Mouse (Mus musculus): ENCODE data around the gene Morc3.

Gene Morc3

DNA sequence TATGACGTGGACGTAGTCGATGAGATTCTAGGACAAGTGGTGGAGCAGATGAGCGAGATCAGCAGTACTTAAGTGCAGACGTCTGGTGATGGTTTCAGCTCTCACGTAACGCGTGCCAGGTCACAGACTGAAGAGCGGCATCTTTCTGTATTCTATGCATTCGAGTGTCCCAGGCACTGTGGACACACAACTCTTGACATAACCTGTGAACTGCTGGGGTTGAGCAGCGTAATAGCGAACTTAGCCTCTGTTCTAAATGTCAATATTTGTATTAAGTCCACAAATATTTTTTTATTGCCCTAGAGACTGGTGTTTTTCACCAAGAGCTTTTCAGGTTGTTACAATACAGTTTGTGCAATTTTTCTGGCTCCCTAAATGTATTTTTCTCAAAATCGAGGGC lies 42.9 kb downstream of the Morc3 start:
- no peak for ATAC-seq (ENCODE audit: insufficient number of reproducible peaks, low FRiP score, low TSS enrichment)

GRCm38 (mm10) chr16:93877612-93878380 lies 45.9 kb downstream of the Morc3 start:
- ATAC-seq (ENCODE audit: insufficient number of reproducible peaks, low FRiP score, low TSS enrichment): no peak

DNA sequence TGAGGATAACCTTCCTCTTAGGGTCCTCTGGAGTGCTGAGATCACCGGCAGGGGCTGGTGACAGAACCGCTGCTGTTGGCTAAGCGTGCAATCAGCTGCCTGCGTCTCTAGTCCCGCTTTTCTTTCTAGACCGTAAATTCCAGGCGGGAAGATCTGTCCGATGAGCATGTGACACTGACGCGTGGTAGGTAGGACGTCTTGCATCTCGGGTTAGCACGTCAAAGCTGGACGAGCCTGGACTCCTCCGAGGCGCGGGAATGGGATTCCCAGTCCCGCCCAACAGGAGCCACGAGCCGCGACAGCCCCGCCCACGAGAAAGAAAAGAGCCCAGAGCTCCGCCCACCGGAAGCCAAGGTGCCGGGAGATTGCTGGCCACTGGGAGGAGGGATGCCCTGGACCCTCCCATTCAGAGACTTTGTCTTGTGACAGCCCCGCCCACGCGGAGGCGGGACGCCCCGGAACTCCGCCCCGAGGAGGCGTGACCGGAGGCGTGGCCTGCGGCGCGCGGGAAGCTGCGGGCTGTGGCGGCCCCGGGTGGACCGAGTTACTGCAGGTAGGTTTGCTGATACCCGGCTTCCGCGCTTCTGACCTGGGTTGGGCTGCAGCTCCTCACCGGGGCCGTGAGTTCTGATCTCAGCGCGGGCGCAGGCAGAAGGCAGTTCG lies 51.6 kb downstream of the Morc3 start, which contains the start of gene Chaf1b:
Gene Chaf1b (plus strand): TSS at position 479 of the 663 bp plus-strand sequence.
- peak; percentile 90 for ATAC-seq (ENCODE audit: insufficient number of reproducible peaks, low FRiP score, low TSS enrichment)

DNA sequence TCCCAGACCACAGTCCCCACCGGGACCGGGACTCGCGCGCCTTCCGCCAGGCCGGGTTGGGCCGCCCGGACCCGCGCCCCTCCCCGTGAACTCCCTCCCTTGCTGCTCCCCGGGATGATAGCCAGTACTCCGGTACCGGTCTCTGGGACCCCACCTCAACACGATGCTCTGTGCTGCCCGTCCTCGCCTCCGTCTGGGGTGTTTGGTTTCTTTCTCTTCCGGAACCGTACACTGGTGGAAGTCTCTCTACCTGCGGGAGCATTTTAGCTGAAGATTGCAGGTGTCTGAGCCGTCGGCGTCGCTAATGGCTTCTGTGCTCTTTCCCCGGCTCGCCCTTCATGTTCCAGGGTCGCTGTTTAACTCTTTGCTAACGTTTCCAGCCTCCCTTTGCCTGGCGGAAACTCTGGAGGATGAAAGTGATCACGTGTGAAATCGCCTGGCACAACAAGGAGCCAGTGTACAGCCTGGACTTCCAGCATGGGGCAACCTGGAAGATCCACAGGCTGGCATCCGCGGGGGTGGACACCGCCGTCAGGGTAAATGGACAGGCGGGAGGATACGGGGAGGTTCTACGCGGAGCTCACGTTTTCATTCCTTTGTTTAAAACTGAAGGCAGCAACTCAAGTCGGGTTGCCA lies 52.3 kb downstream of the Morc3 start:
- peak; percentile 31; the same call in 1 of the 2 replicates for ATAC-seq (ENCODE audit: insufficient number of reproducible peaks, low FRiP score, low TSS enrichment)

DNA sequence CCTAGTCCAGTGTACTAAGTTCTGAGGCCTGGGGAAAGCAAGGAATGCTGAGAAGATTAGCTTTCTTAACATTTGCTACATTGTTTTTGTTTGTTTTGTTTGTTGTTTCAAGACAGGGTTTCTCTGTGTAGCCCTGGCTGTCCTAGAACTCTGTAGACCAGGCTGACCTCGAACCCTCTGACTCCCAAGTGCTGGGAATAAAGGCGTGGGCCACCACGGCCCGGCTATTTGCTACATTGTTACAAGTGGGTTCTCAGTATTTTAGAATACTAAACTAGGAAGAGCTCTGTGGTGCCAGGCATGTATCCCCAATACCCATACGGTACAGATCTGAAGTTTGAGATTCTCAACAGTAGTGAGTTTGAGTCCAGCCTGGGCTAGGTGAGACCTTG lies 52.8 kb downstream of the Morc3 start:
- ATAC-seq (ENCODE audit: insufficient number of reproducible peaks, low FRiP score, low TSS enrichment): no peak

DNA sequence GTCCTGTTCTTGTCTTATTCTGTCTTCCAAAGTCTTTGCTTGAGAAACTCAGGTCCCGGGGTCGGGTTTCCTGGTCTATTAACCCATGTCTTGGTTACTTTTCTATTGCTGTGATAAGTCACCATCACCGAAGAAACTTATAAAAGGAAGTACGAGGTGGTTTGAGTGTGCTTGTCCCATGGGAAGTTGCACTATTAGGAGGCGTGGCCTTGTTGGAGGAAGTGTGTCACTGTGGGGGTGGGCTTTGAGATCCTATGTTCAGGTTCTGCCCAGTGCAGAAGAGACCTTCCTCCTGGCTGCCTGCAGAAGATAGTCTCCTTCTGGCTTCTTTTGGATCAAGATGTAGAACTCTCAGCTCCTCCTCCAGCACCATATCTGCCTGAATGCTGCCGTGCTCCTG lies 56.6 kb downstream of the Morc3 start:
- ATAC-seq (ENCODE audit: insufficient number of reproducible peaks, low FRiP score, low TSS enrichment): no peak

DNA sequence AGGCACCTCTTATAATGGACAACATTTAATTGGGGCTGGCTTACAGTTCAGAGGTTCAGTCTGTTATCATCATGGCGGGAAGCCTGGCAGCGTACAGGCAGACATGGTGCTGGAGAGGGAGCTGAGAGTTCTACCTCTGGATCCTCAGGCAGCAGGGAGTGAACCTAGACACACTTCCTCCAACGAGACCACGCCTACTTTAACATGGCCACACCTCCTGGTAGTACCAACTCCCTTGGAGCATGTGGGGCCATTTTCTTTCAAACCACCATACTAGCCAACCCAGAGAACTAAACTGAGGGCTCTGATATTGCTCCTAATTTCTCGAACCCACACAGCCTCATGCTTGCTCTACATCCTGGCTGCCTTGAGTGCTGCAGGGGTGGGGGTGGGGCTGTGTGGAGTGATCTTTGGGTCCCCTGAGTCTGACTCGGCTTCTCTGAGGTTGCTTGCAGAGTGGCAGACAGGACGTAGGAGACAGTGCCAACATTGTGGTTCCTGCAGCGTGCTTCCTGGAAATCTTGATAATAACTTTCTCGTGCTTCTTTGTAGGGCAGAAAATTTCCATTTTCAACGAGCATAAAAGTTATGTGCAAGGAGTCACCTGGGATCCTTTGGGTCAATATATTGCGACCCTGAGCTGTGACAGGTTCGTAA lies 59.2 kb downstream of the Morc3 start:
- ATAC-seq (ENCODE audit: insufficient number of reproducible peaks, low FRiP score, low TSS enrichment): no peak

DNA sequence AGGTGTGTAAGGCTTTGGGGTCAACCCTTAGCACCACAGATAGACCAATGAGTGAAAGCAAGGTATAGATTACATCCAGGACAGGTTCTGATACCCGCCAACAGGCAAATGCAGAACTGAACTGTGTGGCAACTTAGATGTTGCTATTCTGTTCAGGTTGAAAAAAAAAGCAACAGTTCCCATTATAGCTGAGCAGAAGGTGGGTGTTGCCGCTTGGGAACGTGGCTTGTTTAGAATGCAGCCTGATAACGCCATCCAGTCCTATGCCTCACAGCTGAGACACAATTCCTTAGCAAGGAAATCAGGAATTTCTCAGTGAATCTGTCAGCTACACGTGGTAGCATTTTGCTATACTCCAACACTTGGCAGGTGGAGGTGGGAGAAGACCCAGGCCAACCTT lies 61.4 kb downstream of the Morc3 start:
- ATAC-seq (ENCODE audit: insufficient number of reproducible peaks, low FRiP score, low TSS enrichment): no peak

DNA sequence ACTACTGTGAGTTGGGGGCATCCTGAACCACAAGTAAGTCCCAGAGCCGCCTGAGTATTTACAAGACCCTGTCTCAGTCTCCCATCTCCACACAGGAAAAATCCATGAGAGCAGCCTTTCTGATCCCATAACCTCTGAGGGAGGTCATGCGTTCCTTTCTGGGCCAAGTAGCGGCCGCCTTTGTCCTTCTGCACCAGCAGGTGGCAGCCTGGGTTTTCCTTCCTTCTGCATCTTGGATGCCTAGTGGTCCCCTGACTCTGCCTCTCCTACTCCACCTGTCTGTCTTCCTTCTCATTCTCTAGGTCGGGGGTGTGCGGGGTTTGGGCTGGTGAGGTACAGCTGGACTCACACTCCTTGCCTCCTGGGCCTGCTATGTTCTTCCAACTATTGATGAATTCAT lies 71.1 kb downstream of the Morc3 start:
- no peak for ATAC-seq (ENCODE audit: insufficient number of reproducible peaks, low FRiP score, low TSS enrichment)

- ATAC-seq (ENCODE audit: insufficient number of reproducible peaks, low FRiP score, low TSS enrichment): peak; percentile 63; the same call in 1 of the 2 replicates
These were observed 74.5 kb downstream of the Morc3 start for GRCm38 (mm10) chr16:93906156-93907014.

DNA sequence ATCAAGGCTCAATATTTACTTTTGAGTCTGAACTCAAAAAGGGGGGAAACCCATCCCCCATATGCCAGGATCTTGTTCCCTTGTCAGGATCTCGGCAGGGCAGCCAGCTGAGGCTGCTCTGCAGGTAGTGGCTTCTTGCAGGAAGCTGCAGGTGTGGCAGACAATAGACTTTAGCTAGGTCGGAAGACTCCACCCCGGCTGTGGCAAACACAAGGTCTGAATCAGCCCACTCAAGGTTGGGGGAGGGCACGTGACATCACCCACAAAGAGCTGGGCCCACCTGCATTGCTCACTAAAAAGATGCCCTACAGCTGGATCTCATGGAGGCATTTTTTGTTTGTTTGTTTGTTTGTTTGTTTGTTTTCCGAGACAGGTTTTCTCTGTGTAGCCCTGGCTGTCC lies 75.8 kb downstream of the Morc3 start:
- no peak for ATAC-seq (ENCODE audit: insufficient number of reproducible peaks, low FRiP score, low TSS enrichment)

- no peak for ATAC-seq (ENCODE audit: insufficient number of reproducible peaks, low FRiP score, low TSS enrichment)
These were observed 76.3 kb downstream of the Morc3 start for GRCm38 (mm10) chr16:93908196-93908595.

- no peak for ATAC-seq (ENCODE audit: insufficient number of reproducible peaks, low FRiP score, low TSS enrichment)
These were observed 78.0 kb downstream of the Morc3 start for GRCm38 (mm10) chr16:93909936-93910335.

GRCm38 (mm10) chr16:93910735-93911665 lies 79.1 kb downstream of the Morc3 start:
- ATAC-seq (ENCODE audit: insufficient number of reproducible peaks, low FRiP score, low TSS enrichment): no peak

GRCm38 (mm10) chr16:93912158-93912557 lies 80.2 kb downstream of the Morc3 start:
- no peak for ATAC-seq (ENCODE audit: insufficient number of reproducible peaks, low FRiP score, low TSS enrichment)

DNA sequence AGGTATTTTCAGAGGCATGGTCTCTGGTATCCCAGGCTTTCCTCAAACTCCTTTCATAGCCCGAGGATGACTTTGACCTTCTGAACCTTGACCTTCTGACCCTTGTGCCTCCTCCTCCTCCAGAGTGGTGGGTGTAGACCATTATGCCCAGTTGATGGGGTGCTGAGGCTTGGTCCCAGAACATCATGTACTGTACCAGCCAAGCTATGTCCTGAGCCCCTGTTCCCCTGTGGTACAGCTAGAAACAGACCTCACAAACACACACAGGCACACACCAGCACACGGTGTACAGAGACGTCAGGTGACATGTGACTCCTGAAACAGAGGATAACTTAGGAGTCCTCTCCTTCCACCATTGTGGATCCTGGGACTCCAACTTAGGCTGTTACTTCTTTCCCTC lies 80.9 kb downstream of the Morc3 start:
- ATAC-seq (ENCODE audit: insufficient number of reproducible peaks, low FRiP score, low TSS enrichment): no peak

DNA sequence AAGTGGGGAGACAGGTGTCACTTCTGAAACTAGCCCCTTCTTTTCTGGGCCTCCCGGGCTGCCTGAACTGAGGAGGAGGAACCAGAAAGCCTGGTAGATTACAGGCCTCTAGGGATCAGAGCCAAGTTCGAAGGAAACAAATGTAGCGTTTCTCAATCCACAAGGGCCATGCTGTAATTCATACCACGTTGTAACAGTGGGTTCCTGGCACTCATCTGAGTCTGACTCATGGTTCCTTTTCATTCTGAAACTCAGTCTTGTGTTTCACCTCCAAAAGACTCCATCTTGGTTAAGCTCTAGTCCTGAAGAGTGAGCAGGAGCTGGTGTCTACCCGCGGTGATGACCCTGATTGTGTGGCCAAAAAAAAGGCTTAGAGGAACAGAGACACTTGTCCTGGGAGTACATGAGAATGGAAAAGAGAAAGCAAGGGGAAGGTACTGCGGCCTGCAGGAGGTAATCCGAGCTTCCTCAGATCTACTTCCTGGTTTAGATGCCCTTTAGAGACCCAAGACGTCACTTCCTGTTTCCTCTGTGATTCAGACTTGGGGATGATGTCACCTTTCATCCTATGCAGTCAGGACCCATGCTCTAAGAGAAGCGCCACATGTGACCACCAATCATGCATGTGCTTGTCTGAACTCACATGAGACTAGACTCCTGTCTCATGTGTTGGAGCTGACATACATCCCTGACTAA lies 82.1 kb downstream of the Morc3 start:
- ATAC-seq (ENCODE audit: insufficient number of reproducible peaks, low FRiP score, low TSS enrichment): no peak

GRCm38 (mm10) chr16:93915338-93915849 lies 83.5 kb downstream of the Morc3 start:
- ATAC-seq (ENCODE audit: insufficient number of reproducible peaks, low FRiP score, low TSS enrichment): no peak

All from cerebellum, adult (tissue).